ENCODE assay signal across 28 mouse cellular contexts in the genomic region with DNA sequence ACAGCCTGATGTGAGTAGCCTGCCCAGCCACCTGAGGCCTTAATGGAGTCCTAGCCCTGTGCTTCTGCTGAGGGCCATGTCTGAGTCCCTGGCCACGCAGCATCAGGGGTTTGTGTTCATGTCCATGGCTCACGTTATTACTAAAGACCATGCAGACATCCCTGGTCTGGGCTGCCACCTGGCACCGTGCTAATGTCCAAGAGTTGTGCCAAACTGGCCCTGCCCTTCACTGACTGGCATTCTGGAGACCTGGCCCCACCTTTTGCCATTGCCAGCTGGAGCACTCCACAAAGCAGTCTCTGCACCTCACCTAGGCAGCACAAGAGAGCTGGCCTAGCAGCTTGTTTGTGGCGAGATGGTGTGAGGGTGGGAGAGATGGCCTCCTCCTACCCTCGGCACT. TPM values are rescaled to one million over a fixed set of nuclear protein-coding genes. Genes with fewer than 3 reads are reported as not detected.
DNase-seq lines count a peak whose midpoint lies in the region; ATAC-seq and TF ChIP-seq lines count a peak whose summit lies in the region.
"Had no signal": no experiment of that assay in that cellular context is flagged by ENCODE, and none has a peak within 500 bp of the region (broad histone marks: within the 10 kb centered on the region; RNA-seq: fewer than 3 reads in every experiment).

No protein-coding gene starts in this region.

- no peak overlapping the region for H3K4me3 ChIP-seq in forebrain, embryonic 10.5 days
- no peak overlapping the region for H3K4me3 ChIP-seq in forebrain, embryonic 12.5 days (replicated peaks)
- no peak overlapping the region for H3K4me3 ChIP-seq in hindbrain, embryonic 12.5 days
- H3K4me3 ChIP-seq in hindbrain, embryonic 16.5 days (ENCODE audit: low read length): no peak overlapping the region
- H3K4me3 ChIP-seq in hindbrain, postnatal 0 days (ENCODE audit: low read length): no peak overlapping the region
- no peak overlapping the region for H3K4me3 ChIP-seq in midbrain, embryonic 16.5 days (ENCODE audit: low read depth, low read length)
- H3K4me3 ChIP-seq: embryonic facial prominence, embryonic 10.5 days; embryonic facial prominence, embryonic 15.5 days; heart, embryonic 10.5 days; heart, embryonic 15.5 days; liver, embryonic 12.5 days; neural tube, embryonic 13.5 days had no signal

- no peaks in the 10 kb centered on the region for H3K9me3 ChIP-seq in forebrain, embryonic 10.5 days
- no peaks in the 10 kb centered on the region for H3K9me3 ChIP-seq in forebrain, embryonic 12.5 days
- no peaks in the 10 kb centered on the region for H3K9me3 ChIP-seq in hindbrain, embryonic 12.5 days (replicated peaks)
- H3K9me3 ChIP-seq in hindbrain, embryonic 16.5 days (ENCODE audit: control insufficient read depth, low read length): no peaks in the 10 kb centered on the region
- no peaks in the 10 kb centered on the region for H3K9me3 ChIP-seq in hindbrain, postnatal 0 days (ENCODE audit: low read length)
- H3K9me3 ChIP-seq in midbrain, embryonic 16.5 days (replicated peaks; ENCODE audit: control insufficient read depth, low read length, poor library complexity, severe bottlenecking): no peaks in the 10 kb centered on the region
- H3K9me3 ChIP-seq: embryonic facial prominence, embryonic 10.5 days; embryonic facial prominence, embryonic 15.5 days; heart, embryonic 10.5 days; heart, embryonic 15.5 days; liver, embryonic 12.5 days; neural tube, embryonic 13.5 days had no signal

- TF ChIP-seq CTCF in hindbrain, postnatal 0 days (IDR thresholded peaks at IDR 0.05; ENCODE audit: low read depth): no peak

- H3K36me3 ChIP-seq in forebrain, embryonic 10.5 days (replicated peaks): no peaks in the 10 kb centered on the region
- H3K36me3 ChIP-seq in forebrain, embryonic 12.5 days (replicated peaks): no peaks in the 10 kb centered on the region
- no peaks in the 10 kb centered on the region for H3K36me3 ChIP-seq in hindbrain, embryonic 12.5 days
- no peaks in the 10 kb centered on the region for H3K36me3 ChIP-seq in hindbrain, embryonic 16.5 days (ENCODE audit: control insufficient read depth, insufficient read depth, low read length)
- H3K36me3 ChIP-seq in hindbrain, postnatal 0 days (ENCODE audit: insufficient read depth, low read length): no peaks in the 10 kb centered on the region
- H3K36me3 ChIP-seq in midbrain, embryonic 16.5 days (ENCODE audit: control insufficient read depth, insufficient read depth, low read length): no peaks in the 10 kb centered on the region
- H3K36me3 ChIP-seq: embryonic facial prominence, embryonic 10.5 days; embryonic facial prominence, embryonic 15.5 days; heart, embryonic 10.5 days; heart, embryonic 15.5 days; liver, embryonic 12.5 days; neural tube, embryonic 13.5 days had no signal

- peaks cover 15% of the 10 kb centered on the region for H3K4me1 ChIP-seq in forebrain, embryonic 10.5 days
- H3K4me1 ChIP-seq in forebrain, embryonic 12.5 days: 0 out of 2 replicates have a peak, but pooled peaks cover 3% of the 10 kb centered on the region
- no peaks in the 10 kb centered on the region for H3K4me1 ChIP-seq in hindbrain, embryonic 12.5 days
- H3K4me1 ChIP-seq in hindbrain, embryonic 16.5 days (ENCODE audit: control insufficient read depth, insufficient read depth, low read depth, low read length): no peaks in the 10 kb centered on the region
- no peaks in the 10 kb centered on the region for H3K4me1 ChIP-seq in hindbrain, postnatal 0 days (ENCODE audit: insufficient read depth, low read length)
- 0 out of 2 replicates have a peak, but pooled peaks cover 3% of the 10 kb centered on the region for H3K4me1 ChIP-seq in midbrain, embryonic 16.5 days (ENCODE audit: control insufficient read depth, insufficient read depth, low read length)
- H3K4me1 ChIP-seq: embryonic facial prominence, embryonic 10.5 days; embryonic facial prominence, embryonic 15.5 days; heart, embryonic 10.5 days; heart, embryonic 15.5 days; liver, embryonic 12.5 days; neural tube, embryonic 13.5 days had no signal

- no peak for DNase-seq in forebrain, embryonic 10.5 days (ENCODE audit: extremely low spot score, low spot score)
- DNase-seq in hindbrain, postnatal 0 days (ENCODE audit: low spot score): no peak
- no peak for DNase-seq in thymus, postnatal 25 days
- DNase-seq: adrenal gland, postnatal 14 days; cerebellum, adult 11-12 months; gastrocnemius, postnatal 25 days; heart, adult 11 months; kidney, adult 9 months; kidney, postnatal 10 days; layer of hippocampus, postnatal 36 days; left cerebral cortex, postnatal 4 days; liver, postnatal 0 days; lung, postnatal 36 days; right cerebral cortex, postnatal 4 days; thymus, adult 2 months; thymus, postnatal 4 days had no signal

- 86% methylated on average over 5 of the region's 5 CpGs for WGBS in forebrain, embryonic 10.5 days
- 76% methylated on average over 5 of the region's 5 CpGs for WGBS in forebrain, embryonic 12.5 days
- WGBS in hindbrain, embryonic 12.5 days: 85% methylated on average over 5 of the region's 5 CpGs
- 73% methylated on average over 5 of the region's 5 CpGs for WGBS in hindbrain, embryonic 16.5 days
- WGBS in hindbrain, postnatal 0 days: 70% methylated on average over 5 of the region's 5 CpGs
- 77% methylated on average over 5 of the region's 5 CpGs for WGBS in midbrain, embryonic 16.5 days

- H3K27ac ChIP-seq in forebrain, embryonic 10.5 days: peak overlapping the region; percentile 12; the same call in 1 of the 2 replicates
- no peak overlapping the region for H3K27ac ChIP-seq in forebrain, embryonic 12.5 days
- H3K27ac ChIP-seq in hindbrain, embryonic 12.5 days: no peak overlapping the region
- H3K27ac ChIP-seq in hindbrain, embryonic 16.5 days (ENCODE audit: low read depth, low read length): no peak overlapping the region
- no peak overlapping the region; the same call in 1 of the 2 replicates for H3K27ac ChIP-seq in hindbrain, postnatal 0 days
- no peak overlapping the region for H3K27ac ChIP-seq in midbrain, embryonic 16.5 days (ENCODE audit: low read length)
- H3K27ac ChIP-seq: embryonic facial prominence, embryonic 10.5 days; embryonic facial prominence, embryonic 15.5 days; heart, embryonic 10.5 days; heart, embryonic 15.5 days; liver, embryonic 12.5 days; neural tube, embryonic 13.5 days had no signal

- ATAC-seq in forebrain, embryonic 12.5 days (ENCODE audit: low FRiP score): no peak
- ATAC-seq in hindbrain, embryonic 12.5 days (ENCODE audit: low FRiP score): 0 out of 2 replicates have a peak, but pooled peaks have one; percentile 26
- no peak for ATAC-seq in hindbrain, embryonic 16.5 days
- ATAC-seq in hindbrain, postnatal 0 days: peak; percentile 47; the same call in 1 of the 2 replicates
- 0 out of 2 replicates have a peak, but pooled peaks have one; percentile 19 for ATAC-seq in midbrain, embryonic 16.5 days
- ATAC-seq: CD4-positive, CD25-positive, alpha-beta regulatory T cell, adult 4 months; intestine, postnatal 0 days; liver, embryonic 12.5 days; liver, postnatal 0 days had no signal

- no peak overlapping the region for H3K9ac ChIP-seq in forebrain, embryonic 12.5 days
- no peak overlapping the region for H3K9ac ChIP-seq in hindbrain, embryonic 12.5 days
- H3K9ac ChIP-seq in hindbrain, embryonic 16.5 days (ENCODE audit: low read depth, low read length): no peak overlapping the region
- no peak overlapping the region for H3K9ac ChIP-seq in hindbrain, postnatal 0 days (replicated peaks; ENCODE audit: low read length)
- H3K9ac ChIP-seq in midbrain, embryonic 16.5 days (ENCODE audit: low read depth, low read length): no peak overlapping the region
- H3K9ac ChIP-seq: embryonic facial prominence, embryonic 15.5 days; heart, embryonic 15.5 days; liver, embryonic 12.5 days; liver, postnatal 0 days; neural tube, embryonic 13.5 days had no signal

- no peak overlapping the region for H3K4me2 ChIP-seq in forebrain, embryonic 12.5 days
- H3K4me2 ChIP-seq in hindbrain, embryonic 12.5 days (replicated peaks): no peak overlapping the region
- no peak overlapping the region for H3K4me2 ChIP-seq in hindbrain, embryonic 16.5 days (ENCODE audit: low read length)
- no peak overlapping the region for H3K4me2 ChIP-seq in hindbrain, postnatal 0 days (ENCODE audit: low read depth, low read length)
- H3K4me2 ChIP-seq in midbrain, embryonic 16.5 days (ENCODE audit: low read length): no peak overlapping the region
- H3K4me2 ChIP-seq: embryonic facial prominence, embryonic 15.5 days; heart, embryonic 15.5 days; liver, embryonic 12.5 days; neural tube, embryonic 13.5 days had no signal

- no peaks in the 10 kb centered on the region for H3K27me3 ChIP-seq in forebrain, embryonic 10.5 days (ENCODE audit: poor library complexity, severe bottlenecking)
- no peaks in the 10 kb centered on the region for H3K27me3 ChIP-seq in forebrain, embryonic 12.5 days
- no peaks in the 10 kb centered on the region for H3K27me3 ChIP-seq in hindbrain, embryonic 12.5 days
- H3K27me3 ChIP-seq in hindbrain, embryonic 16.5 days (replicated peaks; ENCODE audit: control insufficient read depth, insufficient read depth, low read length): no peaks in the 10 kb centered on the region
- no peaks in the 10 kb centered on the region for H3K27me3 ChIP-seq in hindbrain, postnatal 0 days (ENCODE audit: insufficient read depth, low read length)
- H3K27me3 ChIP-seq in midbrain, embryonic 16.5 days (ENCODE audit: control insufficient read depth, insufficient read depth, low read depth, low read length): no peaks in the 10 kb centered on the region
- H3K27me3 ChIP-seq: embryonic facial prominence, embryonic 15.5 days; heart, embryonic 15.5 days; liver, embryonic 12.5 days; neural tube, embryonic 13.5 days had no signal

RNA-seq across cellular contexts. Expression of gene Tceal1, which starts 14.6 kb away (rescaled TPM):
- 7.0 and 7.7 TPM in 2 replicates for polyA plus RNA-seq in forebrain, embryonic 10.5 days (2016; fragmentation: Nextera tagmentation; extraction: Ambion mirVana)
- polyA plus RNA-seq in forebrain, embryonic 12.5 days (2016; fragmentation: Nextera tagmentation; extraction: Ambion mirVana): 11.3 and 11.9 TPM in 2 replicates
- 12.9 and 14.2 TPM in 2 replicates for polyA plus RNA-seq in hindbrain, embryonic 12.5 days (2016; fragmentation: Nextera tagmentation; extraction: Ambion mirVana)
- polyA plus RNA-seq in hindbrain, embryonic 16.5 days (2015; fragmentation: Nextera tagmentation; extraction: Ambion mirVana): 23.2 and 27.7 TPM in 2 replicates
- total RNA-seq in hindbrain, postnatal 0 days (2014; rRNA removed): 10.6 and 12.3 TPM in 2 replicates
- 22.5 and 26.8 TPM in 2 replicates for polyA plus RNA-seq in hindbrain, postnatal 0 days (2015; fragmentation: Nextera tagmentation; extraction: Ambion mirVana)
- 25.0 and 29.3 TPM in 2 replicates for polyA plus RNA-seq in midbrain, embryonic 16.5 days (2015; fragmentation: Nextera tagmentation; extraction: Ambion mirVana)
- polyA plus RNA-seq: CD4-positive, CD25-positive, alpha-beta regulatory T cell, adult 4 months had no signal

RNA-seq across cellular contexts. Expression of gene Morf4l2, which starts 50.3 kb away (rescaled TPM):
- 557 and 569 TPM in 2 replicates for polyA plus RNA-seq in forebrain, embryonic 10.5 days (2016; fragmentation: Nextera tagmentation; extraction: Ambion mirVana)
- polyA plus RNA-seq in forebrain, embryonic 12.5 days (2016; fragmentation: Nextera tagmentation; extraction: Ambion mirVana): 561 and 566 TPM in 2 replicates
- 569 and 598 TPM in 2 replicates for polyA plus RNA-seq in hindbrain, embryonic 12.5 days (2016; fragmentation: Nextera tagmentation; extraction: Ambion mirVana)
- 541 and 552 TPM in 2 replicates for polyA plus RNA-seq in hindbrain, embryonic 16.5 days (2015; fragmentation: Nextera tagmentation; extraction: Ambion mirVana)
- total RNA-seq in hindbrain, postnatal 0 days (2014; rRNA removed): 250 and 251 TPM in 2 replicates
- polyA plus RNA-seq in hindbrain, postnatal 0 days (2015; fragmentation: Nextera tagmentation; extraction: Ambion mirVana): 527 and 536 TPM in 2 replicates
- polyA plus RNA-seq in midbrain, embryonic 16.5 days (2015; fragmentation: Nextera tagmentation; extraction: Ambion mirVana): 612 and 639 TPM in 2 replicates

Comparison
In these comparisons a context has a peak if more than half of its experiments do, and no peak if none do; other contexts are left out.
1. ATAC-seq: peak in hindbrain, embryonic 12.5 days (single experiment), hindbrain, postnatal 0 days (single experiment) and midbrain, embryonic 16.5 days (single experiment); none in forebrain, embryonic 12.5 days (single experiment) and hindbrain, embryonic 16.5 days (single experiment).